In the genomic region with DNA sequence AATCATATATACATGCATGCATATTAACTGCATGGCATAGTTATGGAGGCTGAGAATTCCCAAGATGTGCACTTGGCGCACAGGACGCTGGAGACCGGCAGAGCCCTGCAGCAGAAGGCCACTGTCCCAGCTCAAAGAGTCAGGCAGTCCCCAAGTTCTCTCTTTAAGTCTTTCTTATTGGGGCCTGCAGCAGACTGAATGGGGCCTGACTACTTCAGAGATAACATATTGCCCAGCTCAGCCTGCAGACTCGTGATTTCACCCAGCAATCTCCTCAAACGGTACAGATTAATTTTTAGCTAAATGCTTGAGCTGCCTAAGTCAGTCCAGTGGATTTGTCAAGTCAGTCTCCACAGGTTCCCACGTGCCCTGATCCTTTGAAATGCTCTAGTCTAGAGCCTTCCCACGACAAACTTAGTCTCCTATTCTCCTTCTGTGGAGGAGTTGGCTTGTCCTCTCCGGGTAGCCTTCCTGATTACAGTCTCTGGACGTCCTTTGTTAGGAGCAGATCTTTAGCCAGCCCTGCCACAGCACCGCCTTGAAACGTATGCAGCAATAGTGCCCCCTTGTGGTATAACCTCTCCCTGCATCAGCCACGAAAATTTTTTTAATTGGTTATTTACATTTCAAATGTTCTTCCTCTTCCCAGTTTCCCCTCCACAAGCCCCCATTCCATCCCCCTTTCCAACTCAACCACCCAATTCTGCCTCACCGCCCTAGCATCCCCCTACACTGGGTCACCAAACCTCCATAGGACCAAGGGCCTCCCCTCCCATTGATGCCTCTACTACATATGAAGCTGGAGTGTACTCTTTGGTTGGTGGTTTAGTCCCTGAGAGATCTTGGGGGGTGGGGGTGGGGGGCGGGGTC, we compare ENCODE assay signal across 8 mouse cellular contexts. TPM values are rescaled to one million over a fixed set of nuclear protein-coding genes. Genes with fewer than 3 reads are reported as not detected.
DNase-seq lines count a peak whose midpoint lies in the region; ATAC-seq and TF ChIP-seq lines count a peak whose summit lies in the region.

No protein-coding gene starts in this region.

- H3K9me3 ChIP-seq in forebrain, postnatal 0 days (ENCODE audit: low read length) = no peaks in the 10 kb centered on the region
- no peaks in the 10 kb centered on the region for H3K9me3 ChIP-seq in hindbrain, embryonic 10.5 days
- H3K9me3 ChIP-seq in lung, embryonic 14.5 days (ENCODE audit: low read depth, low read length) = peaks cover 4% of the 10 kb centered on the region; the same call in 1 of the 2 replicates

- peak; percentile 77 for ATAC-seq in forebrain, postnatal 0 days
- peak; percentile 91 for ATAC-seq in lung, embryonic 14.5 days (ENCODE audit: insufficient read depth)

- no peak overlapping the region for H3K4me2 ChIP-seq in forebrain, postnatal 0 days (ENCODE audit: low read depth)
- H3K4me2 ChIP-seq in lung, embryonic 14.5 days = no peak overlapping the region

- no peak overlapping the region for H3K27ac ChIP-seq in forebrain, postnatal 0 days (ENCODE audit: low read depth, low read length)
- H3K27ac ChIP-seq in hindbrain, embryonic 10.5 days = peak overlapping the region; percentile 85
- peak overlapping the region; percentile 77 for H3K27ac ChIP-seq in lung, embryonic 14.5 days (ENCODE audit: low read depth)

- no peaks in the 10 kb centered on the region for H3K27me3 ChIP-seq in forebrain, postnatal 0 days (ENCODE audit: insufficient read depth, low read length)
- no peaks in the 10 kb centered on the region for H3K27me3 ChIP-seq in hindbrain, embryonic 10.5 days (ENCODE audit: insufficient read depth, poor library complexity, severe bottlenecking)
- no peaks in the 10 kb centered on the region for H3K27me3 ChIP-seq in lung, embryonic 14.5 days (ENCODE audit: insufficient read depth, low read length)

- no peaks in the 10 kb centered on the region for H3K4me1 ChIP-seq in forebrain, postnatal 0 days (ENCODE audit: insufficient read depth)
- peaks cover 4% of the 10 kb centered on the region for H3K4me1 ChIP-seq in hindbrain, embryonic 10.5 days (replicated peaks)
- H3K4me1 ChIP-seq in lung, embryonic 14.5 days (ENCODE audit: insufficient read depth) = peaks cover 20% of the 10 kb centered on the region

- peak; percentile 74 for TF ChIP-seq CTCF in forebrain, postnatal 0 days (IDR thresholded peaks at IDR 0.05; ENCODE audit: low read depth)
- TF ChIP-seq CTCF in lung, embryonic 14.5 days (IDR thresholded peaks at IDR 0.05; ENCODE audit: low read depth) = peak; percentile 93

- no peaks in the 10 kb centered on the region for H3K36me3 ChIP-seq in forebrain, postnatal 0 days (ENCODE audit: insufficient read depth)
- peaks cover 4% of the 10 kb centered on the region; the same call in 1 of the 2 replicates for H3K36me3 ChIP-seq in hindbrain, embryonic 10.5 days
- peaks cover 32% of the 10 kb centered on the region for H3K36me3 ChIP-seq in lung, embryonic 14.5 days (ENCODE audit: insufficient read depth)

- WGBS in forebrain, postnatal 0 days = 23% methylated on average over 14 of the region's 14 CpGs
- WGBS in hindbrain, embryonic 10.5 days = 29% methylated on average over 14 of the region's 14 CpGs
- 15% methylated on average over 14 of the region's 14 CpGs for WGBS in lung, embryonic 14.5 days

- H3K9ac ChIP-seq in forebrain, postnatal 0 days = no peak overlapping the region
- no peak overlapping the region for H3K9ac ChIP-seq in lung, embryonic 14.5 days

- no peak overlapping the region for H3K4me3 ChIP-seq in forebrain, postnatal 0 days (ENCODE audit: low read depth, low read length)
- H3K4me3 ChIP-seq in hindbrain, embryonic 10.5 days = no peak overlapping the region
- H3K4me3 ChIP-seq in lung, embryonic 14.5 days (ENCODE audit: low read depth, low read length) = no peak overlapping the region

- peak; percentile 88 for DNase-seq in MN1 (ENCODE audit: low spot score)
- peak; percentile 76 to 82 for DNase-seq in cerebellum, adult 18-20 months
- DNase-seq in forebrain, postnatal 0 days = peak; percentile 74
- peak; percentile 76 for DNase-seq in hindbrain, embryonic 10.5 days (ENCODE audit: low spot score)
- DNase-seq in layer of hippocampus, adult 8-10 months (ENCODE audit: low spot score in 2 of 2) = peak; percentile 59 to 72
- DNase-seq in lung, embryonic 14.5 days = peak; percentile 95
- DNase-seq in ovary, postnatal 14 days (ENCODE audit: low spot score) = peak; percentile 70
- peak; percentile 39 to 76 for DNase-seq in thymus, postnatal 10 days (ENCODE audit: low spot score in 2 of 2)

RNA-seq across cellular contexts. Expression of a gene that starts 40.9 kb away (rescaled TPM):
- 27.2 and 36.0 TPM in 2 replicates for total RNA-seq in forebrain, postnatal 0 days (2014; rRNA removed)
- polyA plus RNA-seq in forebrain, postnatal 0 days (2015; fragmentation: Nextera tagmentation; extraction: Ambion mirVana) = 3.0 and 4.6 TPM in 2 replicates
- 17.3 and 20.8 TPM in 2 replicates for polyA plus RNA-seq in hindbrain, embryonic 10.5 days (2016; fragmentation: Nextera tagmentation; extraction: Ambion mirVana)
- total RNA-seq in layer of hippocampus, adult 8-10 months (2022) = 10 to 100 TPM; 26.5 to 31.7 (median 27.7) TPM
- polyA plus RNA-seq in lung, embryonic 14.5 days (2014; fragmentation: Nextera tagmentation; extraction: Ambion mirVana) = 86.6 and 87.0 TPM in 2 replicates

RNA-seq across cellular contexts. Expression of a gene that starts 57.6 kb away (rescaled TPM):
- 1.5 and 2.2 TPM in 2 replicates for total RNA-seq in forebrain, postnatal 0 days (2014; rRNA removed)
- polyA plus RNA-seq in forebrain, postnatal 0 days (2015; fragmentation: Nextera tagmentation; extraction: Ambion mirVana) = 1.4 and 2.4 TPM in 2 replicates
- 0.22 and 0.89 TPM in 2 replicates for polyA plus RNA-seq in hindbrain, embryonic 10.5 days (2016; fragmentation: Nextera tagmentation; extraction: Ambion mirVana)
- 10 to 100 TPM; 45.9 to 65.6 (median 59.8) TPM for total RNA-seq in layer of hippocampus, adult 8-10 months (2022)
- polyA plus RNA-seq in lung, embryonic 14.5 days (2014; fragmentation: Nextera tagmentation; extraction: Ambion mirVana) = 0.67 and 0.97 TPM in 2 replicates
